Mouse (Mus musculus) embryonic fibroblast, embryonic 13.5 days (primary cell): ENCODE data around the gene Mras.

Source experiments
- CTCF ChIP-seq: IDR thresholded peaks from 2 replicates; pipeline ENCODE4 v1.5.1; 2011; ENCODE audit warnings: mild to moderate bottlenecking, control low read depth, low read length, moderate library complexity, borderline replicate concordance; ENCODE audit not compliant: insufficient read depth
- POLR2A ChIP-seq: IDR thresholded peaks from 2 replicates; pipeline ENCODE4 v1.6.1; 2011; ENCODE audit warnings: low read depth, mild to moderate bottlenecking, control low read depth, low read length, moderate library complexity

DNA sequence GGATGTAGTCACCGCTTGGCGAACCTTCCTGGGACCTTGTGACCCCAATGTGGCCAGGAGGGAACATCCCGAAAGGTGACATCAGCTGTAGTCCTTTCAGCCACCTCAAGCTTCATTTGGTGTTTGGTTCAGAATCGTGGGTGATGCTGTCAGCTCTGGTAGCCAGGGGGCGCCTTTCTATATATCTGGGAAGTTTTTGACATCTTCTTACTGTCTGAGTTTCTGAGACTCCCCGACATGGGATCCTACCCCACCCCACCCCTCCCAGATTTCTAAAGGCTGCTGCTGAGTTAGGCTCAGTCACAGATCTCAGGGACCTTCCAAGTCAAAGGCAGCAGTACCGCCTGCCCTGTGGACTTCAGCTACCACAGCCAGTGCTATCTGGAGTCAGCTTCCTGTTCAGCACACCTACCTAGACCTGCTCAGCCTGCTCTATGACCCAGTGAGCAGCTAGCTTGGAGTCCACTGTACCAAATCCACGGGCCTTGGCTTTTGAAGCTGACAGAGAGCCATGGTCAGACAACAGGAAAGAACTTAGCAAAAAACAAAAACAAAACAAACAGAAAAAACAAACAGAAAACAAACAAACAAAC lies 32.6 kb upstream of the Mras start:
- TF ChIP-seq CTCF = no peak
- TF ChIP-seq POLR2A = no peak
